Mouse (Mus musculus): ENCODE measurements around the gene Kif27. TPM values are rescaled to one million over a fixed set of nuclear protein-coding genes. Genes with fewer than 3 reads are reported as not detected.
A peak's percentile ranks its signal among the peaks of the same experiment; 100 is the strongest.
"Not testable (repeated sequence)": the region's sequence is repeated elsewhere in the genome, so short reads cannot be mapped to it uniquely, and the experiment has no call there.

Gene Kif27
- polyA plus RNA-seq, 1 experiment from 2014 or later = 1.4 TPM

GRCm38 (mm10) chr13:58385547-58385920 is 26.6 kb upstream of the Kif27 start:
- 87% methylated on average over 7 of the region's 7 CpGs for WGBS
- H3K27ac ChIP-seq = peak overlapping the region; percentile 58; the same call in 1 of the 2 replicates
- H3K9me3 ChIP-seq = peaks cover 15% of the 10 kb centered on the region
- peaks cover 12% of the 10 kb centered on the region for H3K4me1 ChIP-seq (replicated peaks)
- ATAC-seq = peak; percentile 25; the same call in 1 of the 2 replicates
- peak overlapping the region; percentile 85 for H3K9ac ChIP-seq (replicated peaks)
- H3K27me3 ChIP-seq = no peaks in the 10 kb centered on the region
- peaks cover 34% of the 10 kb centered on the region for H3K36me3 ChIP-seq
- peak overlapping the region; percentile 79 for H3K4me3 ChIP-seq (replicated peaks)
- H3K4me2 ChIP-seq (replicated peaks) = peak overlapping the region; percentile 92

- peaks cover 12% of the 10 kb centered on the region for H3K4me1 ChIP-seq (replicated peaks)
- peak within 1 kb of the TSS; percentile 79 for H3K4me3 ChIP-seq (replicated peaks)
- peaks cover 21% of the 10 kb centered on the region for H3K9me3 ChIP-seq
- peak within 1 kb of the TSS; percentile 92 for H3K4me2 ChIP-seq (replicated peaks)
- H3K9ac ChIP-seq (replicated peaks) = peak within 1 kb of the TSS; percentile 85
- ATAC-seq = peak; percentile 82
- H3K27me3 ChIP-seq = no peaks in the 10 kb centered on the region
- peaks cover 34% of the 10 kb centered on the region for H3K36me3 ChIP-seq
- WGBS = 3% methylated on average over 80 of the region's 80 CpGs
- H3K27ac ChIP-seq = peak within 1 kb of the TSS; percentile 58; the same call in 1 of the 2 replicates
Observed at GRCm38 (mm10) chr13:58384779-58385546, 26.0 kb upstream of the Kif27 start, which contains the start of gene 2210016F16Rik. Gene 2210016F16Rik (minus strand): TSS chr13:58385225.

- WGBS = 50% methylated on average over 11 of the region's 11 CpGs
- H3K4me2 ChIP-seq (replicated peaks) = peak overlapping the region; percentile 92
- no peak overlapping the region for H3K27ac ChIP-seq
- peak overlapping the region; percentile 85 for H3K9ac ChIP-seq (replicated peaks)
- H3K27me3 ChIP-seq = no peaks in the 10 kb centered on the region
- peaks cover 21% of the 10 kb centered on the region for H3K9me3 ChIP-seq
- peaks cover 12% of the 10 kb centered on the region for H3K4me1 ChIP-seq (replicated peaks)
- peak; percentile 28; the same call in 1 of the 2 replicates for ATAC-seq
- H3K36me3 ChIP-seq = peaks cover 34% of the 10 kb centered on the region
- peak overlapping the region; percentile 79 for H3K4me3 ChIP-seq (replicated peaks)
Observed at GRCm38 (mm10) chr13:58384371-58384770, 25.4 kb upstream of the Kif27 start.

DNA sequence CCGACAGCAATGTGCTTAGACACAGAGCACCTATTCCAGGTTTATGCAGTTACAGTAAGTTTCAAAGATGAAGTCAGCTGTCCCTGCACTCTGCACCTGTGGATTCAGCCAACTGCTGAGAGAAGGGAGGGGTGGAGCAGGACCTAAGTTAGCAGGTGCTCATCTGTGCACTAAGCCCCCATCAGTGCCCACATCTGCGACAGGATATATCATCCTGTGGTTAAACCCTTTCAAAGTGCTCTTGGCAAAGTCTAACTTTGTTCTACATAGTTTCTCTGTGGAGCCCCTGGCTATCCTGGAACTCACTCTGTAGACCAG is 14.2 kb upstream of the Kif27 start:
- no peaks in the 10 kb centered on the region for H3K36me3 ChIP-seq
- H3K4me2 ChIP-seq (replicated peaks) = no peak overlapping the region
- 88% methylated on average over 2 of the region's 2 CpGs for WGBS
- 0 out of 2 replicates have a peak, but pooled peaks cover 9% of the 10 kb centered on the region for H3K9me3 ChIP-seq
- no peak overlapping the region for H3K27ac ChIP-seq
- H3K27me3 ChIP-seq = no peaks in the 10 kb centered on the region
- H3K4me1 ChIP-seq (replicated peaks) = no peaks in the 10 kb centered on the region
- ATAC-seq = no peak
- no peak overlapping the region for H3K9ac ChIP-seq (replicated peaks)
- no peak overlapping the region for H3K4me3 ChIP-seq (replicated peaks)

GRCm38 (mm10) chr13:58372278-58373152 is 13.6 kb upstream of the Kif27 start:
- no peaks in the 10 kb centered on the region for H3K4me1 ChIP-seq (replicated peaks)
- H3K27ac ChIP-seq = no peak overlapping the region
- H3K4me2 ChIP-seq (replicated peaks) = no peak overlapping the region
- H3K4me3 ChIP-seq (replicated peaks) = no peak overlapping the region
- ATAC-seq = no peak
- 0 out of 2 replicates have a peak, but pooled peaks cover 9% of the 10 kb centered on the region for H3K9me3 ChIP-seq
- H3K27me3 ChIP-seq = no peaks in the 10 kb centered on the region
- no peak overlapping the region for H3K9ac ChIP-seq (replicated peaks)
- no peaks in the 10 kb centered on the region for H3K36me3 ChIP-seq
- WGBS = 86% methylated on average over 5 of the region's 5 CpGs

GRCm38 (mm10) chr13:58368835-58369234 is 9.9 kb upstream of the Kif27 start:
- H3K9me3 ChIP-seq = no peaks in the 10 kb centered on the region
- no peaks in the 10 kb centered on the region for H3K4me1 ChIP-seq (replicated peaks)
- no peaks in the 10 kb centered on the region for H3K27me3 ChIP-seq
- no peak overlapping the region for H3K4me2 ChIP-seq (replicated peaks)
- H3K9ac ChIP-seq (replicated peaks) = no peak overlapping the region
- WGBS = 81% methylated on average over 4 of the region's 4 CpGs
- H3K27ac ChIP-seq = no peak overlapping the region
- ATAC-seq = no peak
- no peaks in the 10 kb centered on the region for H3K36me3 ChIP-seq
- H3K4me3 ChIP-seq (replicated peaks) = no peak overlapping the region

- Histone ChIP-seq H3K4me3 (replicated peaks) (no peak overlapping the region), H3K4me1 (replicated peaks) (no peaks in the 10 kb centered on the region), H3K4me2 (replicated peaks) (no peak overlapping the region), H3K36me3 (no peaks in the 10 kb centered on the region), H3K9ac (replicated peaks) (no peak overlapping the region), H3K9me3 (no peaks in the 10 kb centered on the region), H3K27ac (no peak overlapping the region), H3K27me3 (no peaks in the 10 kb centered on the region)
- no peak for ATAC-seq
- WGBS = 82% methylated on average over 1 of the region's 1 CpGs
Observed at GRCm38 (mm10) chr13:58367641-58368040, 8.7 kb upstream of the Kif27 start.

DNA sequence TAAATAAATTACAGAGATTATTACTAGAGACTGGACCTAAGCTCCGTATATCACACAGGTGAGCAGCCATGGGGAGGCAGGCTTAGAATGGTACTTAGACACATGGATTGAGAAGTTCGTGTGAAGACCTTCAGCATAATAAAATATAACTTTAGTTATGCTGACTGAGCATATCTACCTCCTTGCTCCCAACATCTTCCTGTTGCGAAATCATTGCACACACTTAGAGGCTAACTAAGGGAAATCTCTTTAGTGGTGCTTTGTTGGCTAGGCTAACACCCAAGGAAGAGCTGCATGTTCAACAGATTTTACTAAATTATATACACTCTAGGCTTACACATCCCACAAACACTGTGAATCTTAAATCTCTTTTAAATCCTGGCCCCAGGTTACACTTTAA is 7.5 kb upstream of the Kif27 start:
- H3K36me3 ChIP-seq = no peaks in the 10 kb centered on the region
- 92% methylated on average over 3 of the region's 3 CpGs for WGBS
- H3K4me1 ChIP-seq (replicated peaks) = no peaks in the 10 kb centered on the region
- no peak overlapping the region for H3K9ac ChIP-seq (replicated peaks)
- no peak overlapping the region for H3K4me2 ChIP-seq (replicated peaks)
- no peak overlapping the region for H3K27ac ChIP-seq
- H3K4me3 ChIP-seq (replicated peaks) = no peak overlapping the region
- no peaks in the 10 kb centered on the region for H3K27me3 ChIP-seq
- H3K9me3 ChIP-seq = no peaks in the 10 kb centered on the region
- ATAC-seq = no peak

GRCm38 (mm10) chr13:58365179-58365578 is 6.3 kb upstream of the Kif27 start:
- H3K4me2 ChIP-seq (replicated peaks); H3K36me3 ChIP-seq; H3K9me3 ChIP-seq; H3K4me1 ChIP-seq (replicated peaks); H3K27ac ChIP-seq; H3K9ac ChIP-seq (replicated peaks); H3K27me3 ChIP-seq; H3K4me3 ChIP-seq (replicated peaks); ATAC-seq: not testable (repeated sequence)
- WGBS = 83% methylated on average over 8 of the region's 8 CpGs

- no peak overlapping the region for H3K4me2 ChIP-seq (replicated peaks)
- no peaks in the 10 kb centered on the region for H3K9me3 ChIP-seq
- no peaks in the 10 kb centered on the region for H3K36me3 ChIP-seq
- no peaks in the 10 kb centered on the region for H3K4me1 ChIP-seq (replicated peaks)
- ATAC-seq = no peak
- no peak overlapping the region for H3K9ac ChIP-seq (replicated peaks)
- no peaks in the 10 kb centered on the region for H3K27me3 ChIP-seq
- H3K27ac ChIP-seq = no peak overlapping the region
- WGBS = 80% methylated on average over 8 of the region's 8 CpGs
- H3K4me3 ChIP-seq (replicated peaks) = no peak overlapping the region
Observed at GRCm38 (mm10) chr13:58364353-58365175, 5.6 kb upstream of the Kif27 start.

GRCm38 (mm10) chr13:58359304-58359653 is 357 bp upstream of the Kif27 start:
- ATAC-seq = no peak; the same call in 1 of the 2 replicates
- H3K9ac ChIP-seq (replicated peaks) = peak overlapping the region; percentile 70
- WGBS = 4% methylated on average over 7 of the region's 7 CpGs
- peak overlapping the region; percentile 77 for H3K4me2 ChIP-seq (replicated peaks)
- no peak overlapping the region for H3K27ac ChIP-seq
- H3K4me1 ChIP-seq (replicated peaks) = no peaks in the 10 kb centered on the region; the same call in 1 of the 2 replicates
- no peaks in the 10 kb centered on the region for H3K36me3 ChIP-seq
- 0 out of 2 replicates have a peak, but pooled peaks cover 3% of the 10 kb centered on the region for H3K27me3 ChIP-seq
- H3K9me3 ChIP-seq = no peaks in the 10 kb centered on the region
- H3K4me3 ChIP-seq (replicated peaks) = peak overlapping the region; percentile 70
